Comparison of ENCODE assay signal across 28 mouse cellular contexts in the genomic region with DNA sequence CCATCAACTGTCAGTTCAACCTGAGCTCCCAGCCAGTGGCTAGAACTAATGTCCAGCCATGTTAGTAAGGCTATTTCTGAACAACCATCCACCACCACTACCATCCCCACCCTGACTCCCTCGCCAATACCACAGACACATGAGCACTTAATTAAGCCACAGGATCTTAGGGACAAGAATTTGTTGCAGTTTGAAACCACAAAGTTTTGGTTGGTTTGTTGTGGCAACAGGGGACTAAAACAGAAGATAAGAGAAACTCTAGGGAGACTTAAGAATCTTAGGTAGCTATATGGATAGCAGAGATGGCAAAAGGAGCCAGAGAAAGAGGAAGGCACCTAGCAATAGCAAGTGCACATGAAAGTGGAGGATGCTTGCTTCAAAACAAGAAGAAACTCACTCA. TPM values are rescaled to one million over a fixed set of nuclear protein-coding genes. Genes with fewer than 3 reads are reported as not detected.
DNase-seq lines count a peak whose midpoint lies in the region; ATAC-seq and TF ChIP-seq lines count a peak whose summit lies in the region.
"Had no signal": no experiment of that assay in that cellular context is flagged by ENCODE, and none has a peak within 500 bp of the region (broad histone marks: within the 10 kb centered on the region; RNA-seq: fewer than 3 reads in every experiment).

No protein-coding gene starts in this region.

- TF ChIP-seq CTCF in CH12.LX (conservative IDR thresholded peaks at IDR 0.05 in 1 of 2, IDR thresholded peaks at IDR 0.05 in 1 of 2; ENCODE audit: low read depth in 2 of 2, low read length in 2 of 2): no peak
- TF ChIP-seq CTCF in lung, postnatal 0 days (IDR thresholded peaks at IDR 0.05): no peak

- H3K27me3 ChIP-seq in CH12.LX (replicated peaks): no peaks in the 10 kb centered on the region
- no peaks in the 10 kb centered on the region for H3K27me3 ChIP-seq in lung, postnatal 0 days (replicated peaks; ENCODE audit: insufficient read depth, low read length)
- H3K27me3 ChIP-seq in forebrain, embryonic 11.5 days (ENCODE audit: control insufficient read depth, insufficient read depth, low read length): no peaks in the 10 kb centered on the region
- H3K27me3 ChIP-seq: hindbrain, embryonic 15.5 days; neural tube, embryonic 12.5 days; stomach, embryonic 15.5 days had no signal

- no peak overlapping the region for H3K4me3 ChIP-seq in CH12.LX (replicated peaks in 1 of 3; ENCODE audit: low read depth in 2 of 3, low read length in 2 of 3, poor library complexity in 1 of 3)
- H3K4me3 ChIP-seq in lung, postnatal 0 days (ENCODE audit: low read depth, low read length): no peak overlapping the region
- H3K4me3 ChIP-seq in forebrain, embryonic 11.5 days (ENCODE audit: low read depth, low read length): no peak overlapping the region
- H3K4me3 ChIP-seq: embryonic facial prominence, embryonic 10.5 days; heart, embryonic 10.5 days; hindbrain, embryonic 15.5 days; neural tube, embryonic 12.5 days; stomach, embryonic 15.5 days had no signal

- no peak overlapping the region for H3K4me2 ChIP-seq in CH12.LX (ENCODE audit: insufficient read depth, low read depth, poor library complexity, severe bottlenecking)
- no peak overlapping the region for H3K4me2 ChIP-seq in lung, postnatal 0 days (replicated peaks; ENCODE audit: low read depth, low read length)
- no peak overlapping the region for H3K4me2 ChIP-seq in forebrain, embryonic 11.5 days (ENCODE audit: low read depth, low read length, severe bottlenecking)
- H3K4me2 ChIP-seq: hindbrain, embryonic 15.5 days; lung, embryonic 14.5 days; midbrain, embryonic 11.5 days; neural tube, embryonic 12.5 days; stomach, embryonic 15.5 days had no signal

- no peak for TF ChIP-seq POLR2A in CH12.LX (IDR thresholded peaks at IDR 0.05; ENCODE audit: low read depth, low read length)

- H3K9me3 ChIP-seq in CH12.LX (replicated peaks; ENCODE audit: low read length): no peaks in the 10 kb centered on the region
- H3K9me3 ChIP-seq in lung, postnatal 0 days (ENCODE audit: low read length): no peaks in the 10 kb centered on the region
- no peaks in the 10 kb centered on the region for H3K9me3 ChIP-seq in forebrain, embryonic 11.5 days (ENCODE audit: control insufficient read depth, low read length)
- H3K9me3 ChIP-seq: embryonic facial prominence, embryonic 10.5 days; G1E; heart, embryonic 10.5 days; hindbrain, embryonic 15.5 days; neural tube, embryonic 12.5 days; stomach, embryonic 15.5 days had no signal

- no peak overlapping the region for H3K9ac ChIP-seq in CH12.LX (ENCODE audit: insufficient read depth, low read depth)
- no peak overlapping the region for H3K9ac ChIP-seq in lung, postnatal 0 days (replicated peaks; ENCODE audit: low read depth)
- H3K9ac ChIP-seq in forebrain, embryonic 11.5 days (ENCODE audit: low read length): no peak overlapping the region
- H3K9ac ChIP-seq: forebrain, postnatal 0 days; hindbrain, embryonic 15.5 days; liver, embryonic 14.5 days; lung, embryonic 14.5 days; neural tube, embryonic 12.5 days; stomach, embryonic 15.5 days had no signal

- H3K36me3 ChIP-seq in CH12.LX (replicated peaks in 1 of 2; ENCODE audit: control insufficient read depth in 1 of 2, insufficient read depth in 1 of 2, low read length in 1 of 2): peaks cover 0 to 5% of the 10 kb centered on the region in 2 experiments
- no peaks in the 10 kb centered on the region for H3K36me3 ChIP-seq in lung, postnatal 0 days (ENCODE audit: insufficient read depth, low read length)
- H3K36me3 ChIP-seq in forebrain, embryonic 11.5 days (ENCODE audit: control insufficient read depth, insufficient read depth, low read length): no peaks in the 10 kb centered on the region
- H3K36me3 ChIP-seq: embryonic facial prominence, embryonic 10.5 days; G1E; heart, embryonic 10.5 days; hindbrain, embryonic 15.5 days; neural tube, embryonic 12.5 days; stomach, embryonic 15.5 days had no signal

- peak; percentile 66 for ATAC-seq in granulocyte monocyte progenitor cell, adult 5-6 weeks (replicated peaks; ENCODE audit: poor library complexity, severe bottlenecking)
- peak; percentile 39 for ATAC-seq in megakaryocyte progenitor cell, adult 5-6 weeks (replicated peaks; ENCODE audit: poor library complexity)
- no peak for ATAC-seq in lung, postnatal 0 days
- no peak for ATAC-seq in forebrain, embryonic 11.5 days (replicated peaks; ENCODE audit: low FRiP score)
- ATAC-seq: forebrain, postnatal 0 days; intestine, embryonic 16.5 days had no signal

- H3K4me1 ChIP-seq in CH12.LX (ENCODE audit: control insufficient read depth in 1 of 2, insufficient read depth in 2 of 2): peaks cover 9 to 32% of the 10 kb centered on the region in 2 experiments; a peak in 3 of 4 replicates
- H3K4me1 ChIP-seq in lung, postnatal 0 days (ENCODE audit: insufficient read depth, low read depth, low read length): no peaks in the 10 kb centered on the region
- no peaks in the 10 kb centered on the region for H3K4me1 ChIP-seq in forebrain, embryonic 11.5 days (replicated peaks; ENCODE audit: control insufficient read depth, insufficient read depth, low read length)
- H3K4me1 ChIP-seq: embryonic facial prominence, embryonic 10.5 days; heart, embryonic 10.5 days; hindbrain, embryonic 15.5 days; neural tube, embryonic 12.5 days; stomach, embryonic 15.5 days had no signal

- in situ Hi-C loops in CH12.LX (cut with MboI; ENCODE audit: low pct_ligation_motif_present, low pct_unique_long_range_greater_than_20kb, low sequenced_read_pairs): no loop called here

- no peak overlapping the region for H3K27ac ChIP-seq in CH12.LX (ENCODE audit: insufficient read depth, low read depth)
- no peak overlapping the region for H3K27ac ChIP-seq in lung, postnatal 0 days (ENCODE audit: low read length)
- no peak overlapping the region for H3K27ac ChIP-seq in forebrain, embryonic 11.5 days (ENCODE audit: low read depth, low read length)
- H3K27ac ChIP-seq: embryonic facial prominence, embryonic 10.5 days; heart, embryonic 10.5 days; hindbrain, embryonic 15.5 days; liver, embryonic 14.5 days; neural tube, embryonic 12.5 days; stomach, embryonic 15.5 days had no signal

- no peaks in the 10 kb centered on the region for H3K79me2 ChIP-seq in CH12.LX (replicated peaks; ENCODE audit: control insufficient read depth, extremely low read depth, insufficient read depth, poor library complexity, severe bottlenecking)

- DNase-seq in CH12.LX (ENCODE audit: extremely low read depth): peak; percentile 33
- no peak for DNase-seq in embryo, embryonic 11 days
- DNase-seq in lung, postnatal 0 days (ENCODE audit: low spot score): no peak
- DNase-seq in forebrain, embryonic 11.5 days (ENCODE audit: low spot score): no peak
- DNase-seq in adrenal gland, postnatal 10 days: no peak
- DNase-seq: adrenal gland, postnatal 14 days; cerebellum, adult 2 months; cerebellum, postnatal 36 days; forebrain, postnatal 0 days; gastrocnemius, postnatal 36 days; heart, postnatal 4 days; kidney, postnatal 4 days; layer of hippocampus, adult 9-11 months; lung, embryonic 14.5 days; lung, postnatal 36 days; right cerebral cortex, postnatal 25 days; thymus, postnatal 25 days had no signal

- TF ChIP-seq RAD21 in CH12.LX (IDR thresholded peaks at IDR 0.05; ENCODE audit: low read depth, low read length): no peak

- 78% methylated on average over 1 of the region's 1 CpGs for WGBS in lung, postnatal 0 days
- WGBS in forebrain, embryonic 11.5 days: 71% methylated on average over 1 of the region's 1 CpGs

- 0 out of 2 replicates have a peak, but pooled peaks have one; percentile 12 for TF ChIP-seq EP300 in CH12.LX (IDR thresholded peaks at IDR 0.05; ENCODE audit: low read length)
- TF ChIP-seq EP300 in lung, postnatal 0 days (IDR thresholded peaks at IDR 0.05): no peak

- dilution Hi-C loops in CH12.LX (cut with MboI; ENCODE audit: extremely low pct_ligation_motif_present, extremely low pct_unique_long_range_greater_than_20kb, low sequenced_read_pairs): no loop called here

TF ChIP-seq in CH12.LX, 34 proteins besides CTCF, POLR2A, EP300 and RAD21:
- no peak for TF ChIP-seq MEF2A (IDR thresholded peaks at IDR 0.05; ENCODE audit: borderline replicate concordance, low read depth, low read length)
- peak; percentile 38; the same call in 1 of the 2 replicates for TF ChIP-seq BHLHE40 (IDR thresholded peaks at IDR 0.05; ENCODE audit: low read depth, low read length)
- no peak for TF ChIP-seq USF1 (IDR thresholded peaks at IDR 0.05; ENCODE audit: low read depth, low read length)
- no peak for TF ChIP-seq POLR2AphosphoS2 (IDR thresholded peaks at IDR 0.05; ENCODE audit: low read depth, low read length)
- TF ChIP-seq TBP (conservative IDR thresholded peaks at IDR 0.05; ENCODE audit: low read depth, low read length): no peak

RNA-seq across cellular contexts. Expression of gene Rbpj, which starts 45.2 kb away (rescaled TPM):
- total RNA-seq in CH12.LX (2012; rRNA removed) (34.4 and 40.5 TPM in 2 replicates), CH12.LX (2014; rRNA removed) (62.8 and 65.0 TPM in 2 replicates)
- polyA plus RNA-seq in CH12.LX (2012; ENCODE audit: insufficient read length, low read depth): 58.3 and 61.3 TPM in 2 replicates
- 53.7 and 64.4 TPM in 2 replicates for total RNA-seq in granulocyte monocyte progenitor cell, adult 5-6 weeks (2014; fragmentation: Nextera tagmentation)
- 39.0 and 42.6 TPM in 2 replicates for total RNA-seq in granulocyte monocyte progenitor cell, adult 5-6 weeks (2017)
- total RNA-seq in megakaryocyte progenitor cell, adult 5-6 weeks (2015): 65.1 and 66.7 TPM in 2 replicates
- 35.7 and 36.1 TPM in 2 replicates for total RNA-seq in megakaryocyte progenitor cell, adult 5-6 weeks (2017)
- 22.7 and 22.9 TPM in 2 replicates for polyA plus RNA-seq in lung, postnatal 0 days (2015; fragmentation: Nextera tagmentation; extraction: Ambion mirVana)
- polyA plus RNA-seq in forebrain, embryonic 11.5 days (2014; fragmentation: Nextera tagmentation; extraction: Ambion mirVana): 59.2 and 61.5 TPM in 2 replicates
- 10 to 100 TPM; 39.4 to 49.0 TPM for total RNA-seq in adrenal gland, postnatal 10 days (2021)

Comparison
In these comparisons a context has a peak if more than half of its experiments do, and no peak if none do; other contexts are left out.
1. ATAC-seq: peak in granulocyte monocyte progenitor cell, adult 5-6 weeks (single experiment) and megakaryocyte progenitor cell, adult 5-6 weeks (single experiment); none in lung, postnatal 0 days (single experiment) and forebrain, embryonic 11.5 days (single experiment).